Mouse (Mus musculus): Measurements from ENCODE around the gene Scarb1.

The Scarb1 gene

GRCm38 (mm10) chr5:125332333-125332732 is 8.6 kb downstream of the Scarb1 start:
- DNase-seq (ENCODE audit: low spot score in 2 of 2), result no peak

- DNase-seq (ENCODE audit: low spot score in 2 of 2), result no peak
Measured at GRCm38 (mm10) chr5:125331811-125332210, 9.1 kb downstream of the Scarb1 start.

GRCm38 (mm10) chr5:125331094-125331493 is 9.8 kb downstream of the Scarb1 start:
- no peak for DNase-seq (ENCODE audit: low spot score in 2 of 2)

- DNase-seq (ENCODE audit: low spot score in 2 of 2), result no peak
Measured at GRCm38 (mm10) chr5:125330656-125331055, 10.2 kb downstream of the Scarb1 start.

GRCm38 (mm10) chr5:125330191-125330590 is 10.7 kb downstream of the Scarb1 start:
- no peak for DNase-seq (ENCODE audit: low spot score in 2 of 2)

GRCm38 (mm10) chr5:125327596-125328385 is 13.1 kb downstream of the Scarb1 start:
- no peak for DNase-seq (ENCODE audit: low spot score in 2 of 2)

- no peak for DNase-seq (ENCODE audit: low spot score in 2 of 2)
Measured at GRCm38 (mm10) chr5:125326351-125326750, 14.5 kb downstream of the Scarb1 start.

- DNase-seq (ENCODE audit: low spot score in 2 of 2), result no peak
Measured at GRCm38 (mm10) chr5:125325931-125326330, 15.0 kb downstream of the Scarb1 start.

GRCm38 (mm10) chr5:125325285-125325684 is 15.6 kb downstream of the Scarb1 start:
- no peak for DNase-seq (ENCODE audit: low spot score in 2 of 2)

- DNase-seq (ENCODE audit: low spot score in 2 of 2), result no peak
Measured at GRCm38 (mm10) chr5:125323939-125324480, 16.9 kb downstream of the Scarb1 start.

- DNase-seq (ENCODE audit: low spot score in 2 of 2), result no peak
Measured at GRCm38 (mm10) chr5:125323128-125323527, 17.8 kb downstream of the Scarb1 start.

- DNase-seq (ENCODE audit: low spot score in 2 of 2), result no peak
Measured at GRCm38 (mm10) chr5:125321836-125322235, 19.1 kb downstream of the Scarb1 start.

GRCm38 (mm10) chr5:125319057-125319800 is 21.7 kb downstream of the Scarb1 start:
- DNase-seq (ENCODE audit: low spot score in 2 of 2), result no peak

- no peak for DNase-seq (ENCODE audit: low spot score in 2 of 2)
Measured at GRCm38 (mm10) chr5:125317953-125318352, 22.9 kb downstream of the Scarb1 start.

GRCm38 (mm10) chr5:125317296-125317695 is 23.6 kb downstream of the Scarb1 start:
- DNase-seq (ENCODE audit: low spot score in 2 of 2), result no peak

- no peak for DNase-seq (ENCODE audit: low spot score in 2 of 2)
Measured at GRCm38 (mm10) chr5:125316771-125317170, 24.1 kb downstream of the Scarb1 start.

- DNase-seq (ENCODE audit: low spot score in 2 of 2), result no peak
Measured at GRCm38 (mm10) chr5:125315110-125315509, 25.8 kb downstream of the Scarb1 start.

- DNase-seq (ENCODE audit: low spot score in 2 of 2), result no peak
Measured at GRCm38 (mm10) chr5:125313991-125314390, 26.9 kb downstream of the Scarb1 start.

GRCm38 (mm10) chr5:125312970-125313597 is 27.8 kb downstream of the Scarb1 start:
- no peak for DNase-seq (ENCODE audit: low spot score in 2 of 2)

- DNase-seq (ENCODE audit: low spot score in 2 of 2), result no peak
Measured at GRCm38 (mm10) chr5:125310986-125311385, 29.9 kb downstream of the Scarb1 start.

- DNase-seq (ENCODE audit: low spot score in 2 of 2), result no peak
Measured at GRCm38 (mm10) chr5:125309193-125309592, 31.7 kb downstream of the Scarb1 start.

- no peak for DNase-seq (ENCODE audit: low spot score in 2 of 2)
Measured at GRCm38 (mm10) chr5:125306824-125307223, 34.1 kb downstream of the Scarb1 start.

Data from spleen, postnatal 10 days (tissue).